Mouse (Mus musculus): ENCODE measurements at regions not wholly inside any gene's neighbourhood (a gene's known extent, or its start where the extent isn't known, plus 50 kb on each side); places are given as distances from the start of the nearest gene placed in this dataset.

GRCm38 (mm10) chr13:52049249-52049648, 202.8 kb downstream of the Gadd45g start:
- DNase-seq: no peak

GRCm38 (mm10) chr13:52055741-52056140, 209.3 kb downstream of the Gadd45g start:
- DNase-seq: no peak

- no peak for DNase-seq
Measured at GRCm38 (mm10) chr13:52057456-52057855, 211.0 kb downstream of the Gadd45g start.

DNA sequence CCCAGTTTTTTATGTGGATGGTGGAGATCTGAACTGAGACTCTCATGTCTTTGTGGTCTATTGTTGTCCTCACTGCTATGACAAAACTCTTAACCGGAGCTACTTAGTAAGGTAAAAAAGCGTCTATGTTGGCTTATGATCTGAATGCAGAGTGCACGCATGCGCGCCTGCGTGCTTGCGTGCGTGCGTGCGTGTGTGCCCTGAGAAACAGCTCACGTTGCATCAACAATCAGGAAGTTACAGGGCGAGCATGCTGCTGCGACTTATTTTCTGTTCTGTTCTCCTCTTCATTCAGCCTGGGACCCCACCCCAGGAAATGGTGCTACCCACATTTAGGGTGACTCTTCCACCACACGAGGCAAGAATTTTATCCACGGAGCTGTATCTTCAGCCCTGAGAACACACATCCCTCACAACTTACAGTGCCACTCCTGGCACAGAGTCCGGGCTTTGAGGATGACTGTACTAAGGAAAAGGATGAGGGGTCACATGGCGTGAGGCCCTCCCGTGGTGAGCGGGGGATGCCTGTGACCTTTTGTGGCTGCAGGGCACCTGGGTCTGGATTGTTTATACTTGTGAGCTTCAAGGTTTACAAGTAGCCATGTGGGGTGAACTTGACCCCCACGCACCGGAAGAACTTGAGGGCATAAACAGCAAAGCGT, 213.4 kb downstream of the Gadd45g start:
- DNase-seq: no peak

DNA sequence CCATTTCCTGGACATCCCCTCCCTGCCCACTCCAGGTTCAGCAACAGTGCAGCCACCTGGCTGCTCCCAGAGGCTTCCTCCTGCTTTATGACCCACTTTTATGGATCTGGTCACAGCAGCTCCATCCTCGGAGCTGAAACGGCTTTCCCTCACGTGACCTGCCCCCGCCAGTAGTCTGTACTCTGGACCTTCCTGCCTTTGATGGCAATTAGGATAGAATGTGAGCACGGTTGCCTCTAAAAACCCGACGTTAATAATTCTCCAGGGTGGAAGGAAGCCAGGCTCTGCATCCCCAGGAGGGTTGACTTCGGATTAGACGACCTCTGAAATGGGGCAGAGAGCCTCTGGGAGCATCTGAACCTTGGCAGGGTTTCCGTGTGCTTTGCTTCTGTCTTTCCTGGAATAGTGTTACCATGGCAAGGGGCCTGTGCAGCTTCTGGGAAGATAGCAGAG, 214.0 kb downstream of the Gadd45g start:
- DNase-seq: peak; percentile 28

DNA sequence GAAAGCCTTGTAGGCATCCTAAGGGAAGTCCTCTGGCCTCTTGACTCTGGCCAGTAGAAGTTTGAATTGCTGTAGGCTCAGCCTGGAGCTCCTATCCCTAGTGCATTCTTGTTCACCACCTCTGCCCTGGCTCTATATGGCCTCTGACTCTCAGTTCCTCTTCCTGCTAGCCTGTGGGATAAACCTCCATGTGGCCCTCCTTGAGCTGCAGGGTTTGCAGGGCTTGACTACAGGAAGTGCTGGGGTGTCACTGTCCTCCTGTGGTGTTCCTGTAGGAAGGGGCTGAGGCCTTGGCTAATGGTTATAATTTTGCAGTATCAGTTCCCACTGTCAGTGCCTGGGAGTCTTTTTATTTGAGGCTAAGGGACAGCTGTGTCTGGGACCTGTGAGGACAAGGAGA, 215.0 kb downstream of the Gadd45g start:
- DNase-seq: no peak

DNA sequence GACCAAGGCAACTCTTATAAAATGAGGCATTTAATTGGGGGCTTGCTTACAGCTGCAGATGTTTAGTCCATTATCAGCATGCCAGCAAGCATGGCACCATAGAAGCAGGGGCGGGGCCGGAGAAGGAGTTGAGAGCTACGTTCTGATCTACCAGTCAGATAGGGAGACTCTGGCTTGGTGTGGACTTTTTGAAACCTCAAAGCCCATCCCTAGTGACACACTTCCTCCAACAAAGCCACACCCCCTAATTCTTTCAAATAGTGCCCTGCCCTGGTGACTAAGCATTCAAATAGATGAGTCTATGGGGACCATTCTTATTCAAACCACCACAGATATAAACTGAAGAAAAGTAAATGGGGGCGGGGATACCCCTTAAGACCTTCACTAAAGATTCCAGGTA, 215.4 kb downstream of the Gadd45g start:
- DNase-seq: no peak

DNA sequence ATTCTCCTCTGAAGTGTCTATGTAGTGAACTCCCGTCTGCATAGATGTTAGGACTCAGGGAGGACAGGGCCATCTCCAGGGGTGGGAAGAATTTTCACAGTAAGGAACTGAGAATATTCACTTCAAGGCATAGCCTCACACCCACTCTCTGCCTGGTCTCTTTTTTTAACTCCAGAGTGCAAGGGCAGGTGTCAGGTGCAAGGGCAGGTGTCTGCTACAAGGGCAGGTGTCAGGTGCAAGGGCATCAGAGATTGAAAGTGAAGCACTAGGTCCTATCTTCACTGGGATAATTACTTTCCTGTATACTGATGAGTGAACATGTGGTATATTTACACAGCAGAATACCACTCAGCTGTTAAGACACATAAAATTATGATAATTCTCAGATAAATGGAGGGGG, 216.1 kb downstream of the Gadd45g start:
- DNase-seq: no peak

DNA sequence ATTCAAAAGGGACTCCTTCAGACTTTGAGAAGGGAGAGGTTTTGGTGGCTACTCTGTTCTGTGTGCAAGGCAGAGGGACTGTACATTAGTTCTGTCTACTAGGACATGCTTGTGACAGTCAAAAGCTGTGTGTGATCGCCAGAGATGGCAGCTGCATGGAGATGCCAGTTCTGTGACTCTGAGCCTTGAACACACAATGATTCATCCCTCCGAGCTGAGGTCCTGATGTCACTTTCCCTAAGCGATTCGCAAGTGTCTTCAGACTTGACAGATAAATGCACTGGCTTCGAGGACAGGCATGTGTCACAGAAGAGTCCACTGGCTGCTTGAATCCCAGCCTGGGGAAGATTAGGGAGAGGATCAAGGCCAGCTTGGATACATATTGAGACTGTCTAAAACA, 218.8 kb downstream of the Gadd45g start:
- peak; percentile 23 for DNase-seq

GRCm38 (mm10) chr13:52065720-52066119, 219.2 kb downstream of the Gadd45g start:
- no peak for DNase-seq

DNA sequence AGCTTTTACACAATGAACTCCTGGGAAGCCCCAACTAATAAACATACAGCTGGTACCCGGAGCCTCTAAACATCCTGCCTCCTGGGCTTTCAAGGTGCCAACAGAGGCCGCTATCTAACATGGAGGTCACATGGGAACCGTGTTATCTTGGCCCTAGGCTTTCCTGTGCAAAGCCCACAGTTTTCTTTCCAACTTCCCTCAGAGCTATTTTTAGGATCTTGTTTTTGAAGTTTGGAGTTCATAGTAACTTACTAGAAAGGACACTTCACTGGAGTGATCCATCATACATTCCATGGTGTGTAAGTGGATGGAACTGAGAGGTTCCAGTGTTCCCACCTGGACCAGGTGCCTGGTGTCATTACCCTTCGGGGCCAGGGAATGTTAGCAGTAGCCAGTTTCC, 220.6 kb downstream of the Gadd45g start:
- DNase-seq: no peak

- DNase-seq: no peak
Measured at GRCm38 (mm10) chr13:52068886-52069439, 222.5 kb downstream of the Gadd45g start.

- DNase-seq: peak; percentile 32
Measured at GRCm38 (mm10) chr13:52069714-52070113, 223.2 kb downstream of the Gadd45g start.

DNA sequence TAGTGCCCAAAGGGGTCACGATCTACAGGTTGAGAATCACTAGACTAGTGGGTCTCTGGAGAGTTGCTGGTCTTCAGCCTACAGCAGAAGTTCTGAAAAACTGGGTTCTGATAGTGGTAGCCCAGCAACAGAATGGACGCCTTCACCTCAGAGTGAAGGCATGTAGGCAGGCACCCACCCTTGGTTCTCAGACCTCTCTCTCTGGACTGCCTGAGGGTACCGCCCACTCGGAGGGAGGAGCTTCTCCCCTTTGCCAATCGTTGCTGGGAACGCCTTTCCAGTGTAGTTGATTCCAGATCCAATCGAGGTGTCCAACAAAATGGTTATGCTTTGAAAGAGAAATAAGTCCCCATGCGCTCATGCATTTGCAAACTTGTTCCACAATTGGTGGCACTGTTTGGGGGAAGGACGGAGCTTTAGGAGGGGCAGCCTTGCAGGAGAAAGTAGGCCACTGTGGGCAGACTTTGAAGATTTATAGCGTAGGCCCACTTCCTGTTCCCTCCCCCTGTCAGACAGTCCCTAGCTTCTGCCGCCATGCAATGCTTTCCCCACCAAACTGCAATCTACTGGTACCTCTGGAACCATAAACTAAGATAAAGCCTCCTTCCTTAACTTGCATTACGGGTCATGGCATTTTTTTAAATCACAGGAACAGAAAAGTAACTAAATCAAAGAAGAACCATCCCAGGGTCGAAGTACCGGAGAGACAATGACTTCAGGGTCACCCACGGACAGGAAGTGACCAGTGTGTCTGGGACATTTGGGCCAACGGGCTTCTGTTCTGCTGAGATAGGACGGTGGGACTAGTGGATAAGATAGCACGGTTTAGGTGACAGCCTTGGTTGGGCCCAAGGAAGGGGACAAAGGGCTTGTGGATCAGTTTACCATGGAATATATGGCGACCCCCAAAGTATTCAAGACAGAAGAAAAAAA, 224.5 kb downstream of the Gadd45g start:
- no peak for DNase-seq

GRCm38 (mm10) chr13:52077616-52078015, 231.1 kb downstream of the Gadd45g start:
- DNase-seq: no peak

DNA sequence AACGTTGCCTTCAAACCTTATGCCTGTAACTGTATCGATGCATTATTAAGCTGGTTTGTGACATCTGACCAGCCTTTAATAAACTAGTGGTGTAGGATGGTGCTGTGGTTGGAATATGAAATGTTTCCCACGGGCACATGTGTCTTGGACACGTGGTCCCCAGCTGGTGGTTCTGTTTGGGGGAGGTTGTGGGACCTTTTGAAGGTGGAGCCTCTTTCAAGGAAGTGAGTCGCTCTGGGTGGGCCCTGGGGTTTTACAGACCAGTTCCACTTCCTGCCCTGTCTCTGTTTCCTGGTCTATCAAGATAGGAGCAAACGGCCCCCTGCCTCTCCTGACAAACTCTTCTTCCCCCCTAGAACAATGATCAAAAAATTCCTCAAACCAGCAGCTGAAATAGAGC, 232.1 kb downstream of the Gadd45g start:
- no peak for DNase-seq

GRCm38 (mm10) chr13:52079678-52080246, 233.3 kb downstream of the Gadd45g start:
- no peak for DNase-seq

DNA sequence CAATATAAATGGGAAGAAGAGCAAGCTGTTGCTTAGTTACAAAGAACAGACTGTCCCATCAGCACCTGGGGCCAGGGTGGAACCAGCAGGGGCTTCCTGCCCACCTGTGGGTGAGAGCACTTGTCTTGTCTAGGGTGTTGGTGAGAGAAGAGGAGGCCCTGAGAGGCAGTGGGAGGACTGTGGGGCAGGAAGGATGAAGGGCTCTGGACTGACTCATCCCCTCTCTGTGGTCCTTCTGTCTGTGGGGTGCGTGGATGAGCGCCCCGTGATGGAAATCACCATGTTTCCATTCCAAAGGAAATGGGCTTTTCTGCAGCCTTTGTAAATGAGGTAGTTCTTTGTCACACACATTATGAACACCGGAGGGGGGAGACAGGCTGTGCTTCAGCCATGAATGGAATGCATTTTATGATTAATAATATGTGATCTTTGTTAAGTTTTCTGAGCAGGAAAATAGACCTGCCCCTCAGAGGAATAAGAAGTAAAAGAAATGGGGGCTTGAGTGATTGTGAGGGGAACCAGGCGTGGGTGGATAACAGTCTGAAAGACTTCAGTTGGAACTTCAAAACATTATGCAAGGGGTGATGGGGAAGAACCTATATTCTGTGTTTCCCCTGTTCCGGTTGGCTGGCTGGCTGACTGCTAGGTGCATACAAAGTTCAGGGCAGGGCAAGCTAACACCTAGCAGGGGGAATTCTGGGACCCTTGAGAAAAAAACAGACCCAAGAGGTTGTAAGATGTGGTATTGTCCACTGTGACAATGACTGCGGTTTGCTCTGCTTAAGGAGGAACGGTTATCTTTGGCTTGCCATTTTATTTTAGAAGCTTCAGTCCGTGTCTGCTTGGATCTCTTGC, 237.3 kb downstream of the Gadd45g start:
- DNase-seq: no peak

DNA sequence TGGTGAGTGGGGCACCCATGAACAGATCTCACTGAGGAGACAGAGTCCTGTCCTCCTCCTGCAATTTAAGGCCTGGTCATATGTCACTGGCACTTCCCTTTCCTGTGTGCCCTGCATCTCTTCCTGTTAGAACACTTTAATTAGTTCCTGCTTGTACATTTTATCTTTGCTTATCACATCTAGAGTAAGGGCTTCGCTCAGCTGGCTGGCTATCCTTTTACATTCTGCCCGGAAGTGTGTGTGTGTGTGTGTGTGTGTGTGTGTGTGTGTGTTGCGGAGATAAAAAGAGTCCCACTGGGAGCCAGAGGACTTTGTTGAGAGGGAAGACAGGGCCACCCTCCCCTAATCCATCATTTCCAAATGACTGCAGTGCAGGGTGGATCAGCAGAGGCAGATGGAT, 238.6 kb downstream of the Gadd45g start:
- DNase-seq: peak; percentile 27

DNA sequence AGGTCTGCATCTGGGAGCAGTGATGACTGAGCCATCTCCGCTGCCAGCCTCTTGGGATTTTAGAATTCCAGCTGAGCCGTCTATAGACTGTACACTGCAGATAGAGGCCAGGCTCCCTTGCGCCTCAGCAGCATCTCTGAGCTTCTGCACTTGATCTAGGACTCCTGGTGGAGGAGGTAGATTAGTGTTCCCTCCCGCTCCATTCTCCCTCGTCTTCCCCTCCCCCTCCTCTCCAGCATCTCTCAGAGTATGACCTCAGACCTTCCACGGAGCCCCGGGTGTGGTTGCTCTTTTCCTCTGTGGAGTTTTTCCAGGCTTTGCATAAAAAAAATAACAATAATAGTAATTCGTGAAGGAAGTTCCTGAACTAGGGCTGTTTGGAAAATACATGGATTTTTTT, 241.8 kb downstream of the Gadd45g start:
- DNase-seq: no peak

- no peak for DNase-seq
Measured at GRCm38 (mm10) chr13:52090365-52090764, 243.9 kb downstream of the Gadd45g start.

- DNase-seq: no peak
Measured at GRCm38 (mm10) chr13:52094785-52095184, 248.3 kb downstream of the Gadd45g start.

All from adrenal gland, postnatal 10 days (tissue).